Mouse (Mus musculus) neural tube, embryonic 14.5 days (tissue): Measurements from ENCODE around the gene Olfr360. TPM values are rescaled to one million over a fixed set of nuclear protein-coding genes. Genes with fewer than 3 reads are reported as not detected.
"Not testable (repeated sequence)": the region's sequence is repeated elsewhere in the genome, so short reads cannot be mapped to it uniquely, and the experiment has no call there.

Experiments
- ATAC-seq: fragments of 200-750 bp; cut with Nextera tagmentation; 2 replicates; pipeline ENCODE4 v1.8.0; 2017; ENCODE audit warnings: low read depth, mild to moderate bottlenecking, moderate TSS enrichment, moderate library complexity
- H3K27ac ChIP-seq: fragments of 300-500 bp; sonication (generic); 2 replicates; pipeline ENCODE4 v1.5.1; 2014; ENCODE audit warnings: low read depth, mild to moderate bottlenecking, control low read depth, low read length, moderate library complexity, mixed read lengths
- H3K27me3 ChIP-seq: fragments of 300-500 bp; sonication (generic); 2 replicates; pipeline ENCODE4 v1.6.1; 2014; ENCODE audit warnings: low read length; ENCODE audit not compliant: control insufficient read depth, insufficient read depth
- H3K36me3 ChIP-seq: fragments of 300-500 bp; sonication (generic); 2 replicates; pipeline ENCODE4 v1.6.1; 2014; ENCODE audit warnings: low read length, mixed read lengths; ENCODE audit not compliant: control insufficient read depth, insufficient read depth
- H3K4me1 ChIP-seq: fragments of 300-500 bp; sonication (generic); 2 replicates; pipeline ENCODE4 v1.6.1; 2014; ENCODE audit warnings: low read length; ENCODE audit not compliant: control insufficient read depth, insufficient read depth
- H3K4me2 ChIP-seq: fragments of 300-500 bp; sonication (generic); 2 replicates; pipeline ENCODE4 v1.6.1; 2014; ENCODE audit warnings: mild to moderate bottlenecking, low read depth, low read length, control low read depth
- H3K4me3 ChIP-seq: fragments of 300-500 bp; sonication (generic); 2 replicates; pipeline ENCODE4 v1.5.1; 2014; ENCODE audit warnings: low read depth, low read length, control low read depth, mixed read lengths
- H3K9ac ChIP-seq: fragments of 300-500 bp; sonication (generic); replicated peaks from 2 replicates; pipeline ENCODE4 v1.6.1; 2014; ENCODE audit warnings: low read depth, mild to moderate bottlenecking, control low read depth, low read length, mixed read lengths
- H3K9me3 ChIP-seq: fragments of 300-500 bp; sonication (generic); 2 replicates; pipeline ENCODE4 v1.6.1; 2016; ENCODE audit warnings: low read length; ENCODE audit not compliant: control insufficient read depth
- WGBS: fragments of 180-500 bp; shearing (Covaris S2); extraction: QIAGEN DNeasy Blood & Tissue Kit; methylation state at CpG from one replicate; pipeline ENCODE4 v1.1.7; 2014; 5-methylcytosine and 5-hydroxymethylcytosine counted together
- polyA plus RNA-seq: library from polyadenylated mRNA; unstranded; fragments of >200 nt; fragmentation: Nextera tagmentation; extraction: Ambion mirVana; gene quantifications from 2 replicates; pipeline ENCODE4 v1.2.1, GENCODE M21; 2014

Olfr360 gene
- not detected in 2 replicates for polyA plus RNA-seq

GRCm38 (mm10) chr2:37065446-37065845, at the start of gene Olfr360:
Gene Olfr360 (plus strand): TSS chr2:37065746.
- Histone ChIP-seq H3K9me3 (no peaks in the 10 kb centered on the region), H3K9ac (no peak within 1 kb of the TSS), H3K4me3 (no peak within 1 kb of the TSS), H3K27me3 (no peaks in the 10 kb centered on the region), H3K4me1 (no peaks in the 10 kb centered on the region), H3K36me3 (no peaks in the 10 kb centered on the region), H3K4me2 (no peak within 1 kb of the TSS), H3K27ac (no peak within 1 kb of the TSS)
- ATAC-seq = no peak

GRCm38 (mm10) chr2:37089190-37089589, 23.6 kb downstream of the Olfr360 start, which contains the start of gene Olfr361:
Gene Olfr361 (minus strand): TSS chr2:37089290.
- not testable (repeated sequence) for ATAC-seq
- 50% methylated on average over 1 of the region's 1 CpGs for WGBS

GRCm38 (mm10) chr2:37117810-37118209, 52.3 kb downstream of the Olfr360 start, which contains the start of gene Olfr362:
Gene Olfr362 (minus strand): TSS chr2:37117910.
- Histone ChIP-seq H3K27me3 (no peaks in the 10 kb centered on the region), H3K4me2 (no peak within 1 kb of the TSS), H3K9me3 (peaks cover 5% of the 10 kb centered on the region; the same call in 1 of the 2 replicates), H3K4me3 (no peak within 1 kb of the TSS), H3K9ac (no peak within 1 kb of the TSS), H3K36me3 (no peaks in the 10 kb centered on the region), H3K27ac (no peak within 1 kb of the TSS), H3K4me1 (no peaks in the 10 kb centered on the region)
- 79% methylated on average over 1 of the region's 1 CpGs for WGBS
- ATAC-seq = no peak

More at GRCm38 (mm10) chr2:37089190-37089589, 23.6 kb downstream of the Olfr360 start, which contains the start of gene Olfr361:
- not testable (repeated sequence) for H3K27ac ChIP-seq, H3K27me3 ChIP-seq, H3K9me3 ChIP-seq, H3K36me3 ChIP-seq, H3K4me2 ChIP-seq, H3K4me1 ChIP-seq, H3K9ac ChIP-seq, H3K4me3 ChIP-seq

Other genes with a start within 250 kb of the Olfr360 start
- not detected in 2 replicates for gene Olfr3, start 248.7 kb upstream of the Olfr360 start, polyA plus RNA-seq
- not detected in 2 replicates for gene Olfr350, start 219.4 kb upstream of the Olfr360 start, polyA plus RNA-seq
- gene Olfr351, start 203.1 kb upstream of the Olfr360 start, polyA plus RNA-seq = not detected in 2 replicates
- gene Olfr352, start 197.3 kb upstream of the Olfr360 start, polyA plus RNA-seq = not detected in 2 replicates
- gene Olfr353, start 172.8 kb upstream of the Olfr360 start, polyA plus RNA-seq = not detected in 2 replicates
- gene Olfr354, start 160.1 kb upstream of the Olfr360 start, polyA plus RNA-seq = not detected in 2 replicates
- not detected in 2 replicates for gene Olfr355, start 136.8 kb upstream of the Olfr360 start, polyA plus RNA-seq
- not detected in 2 replicates for gene Olfr356, start 128.6 kb upstream of the Olfr360 start, polyA plus RNA-seq
- not detected in 2 replicates for gene Olfr357, start 71.9 kb upstream of the Olfr360 start, polyA plus RNA-seq
- not detected in 2 replicates for gene Olfr358, start 56.4 kb upstream of the Olfr360 start, polyA plus RNA-seq
- not detected in 2 replicates for gene Olfr361, start 23.5 kb downstream of the Olfr360 start, polyA plus RNA-seq
- not detected in 2 replicates for gene Olfr362, start 52.2 kb downstream of the Olfr360 start, polyA plus RNA-seq
- gene Olfr364-ps1, start 73.6 kb downstream of the Olfr360 start, polyA plus RNA-seq = not detected in 2 replicates
- gene Olfr365, start 122.5 kb downstream of the Olfr360 start, polyA plus RNA-seq = not detected in 2 replicates
- not detected in 2 replicates for gene Olfr366, start 145.8 kb downstream of the Olfr360 start, polyA plus RNA-seq